Mouse (Mus musculus) forebrain, embryonic 14.5 days (tissue): ENCODE measurements around the gene Styxl1. TPM values are rescaled to one million over a fixed set of nuclear protein-coding genes. Genes with fewer than 3 reads are reported as not detected.
A peak's percentile ranks its signal among the peaks of the same experiment; 100 is the strongest.

Source experiments
- ATAC-seq: fragments of 200-750 bp; cut with Nextera tagmentation; 2 replicates; pipeline ENCODE4 v1.8.0; 2017; ENCODE audit warnings: mild to moderate bottlenecking, moderate library complexity
- DNase-seq: peaks from one replicate; pipeline ENCODE4 v3.0.0-alpha.2; 2015; ENCODE audit warnings: low spot score
- H3K27ac ChIP-seq: fragments of 300-500 bp; sonication (generic); 2 replicates; pipeline ENCODE4 v1.5.1; 2014; ENCODE audit warnings: low read depth, mild to moderate bottlenecking, control low read depth, low read length, moderate library complexity
- H3K27me3 ChIP-seq: fragments of 300-500 bp; sonication (generic); replicated peaks from 2 replicates; pipeline ENCODE4 v1.6.1; 2014; ENCODE audit warnings: low read length, control low read depth, mixed read lengths; ENCODE audit not compliant: control insufficient read depth, insufficient read depth
- H3K36me3 ChIP-seq: fragments of 300-500 bp; sonication (generic); 2 replicates; pipeline ENCODE4 v1.6.1; 2014; ENCODE audit warnings: low read length, control low read depth; ENCODE audit not compliant: control insufficient read depth, insufficient read depth
- H3K4me1 ChIP-seq: fragments of 300-500 bp; sonication (generic); 2 replicates; pipeline ENCODE4 v1.6.1; 2014; ENCODE audit warnings: antibody characterized with exemption, low read length, control low read depth; ENCODE audit not compliant: control insufficient read depth, insufficient read depth
- H3K4me2 ChIP-seq: fragments of 300-500 bp; sonication (generic); 2 replicates; pipeline ENCODE4 v1.6.1; 2014; ENCODE audit warnings: mild to moderate bottlenecking, control low read depth, low read length
- H3K4me3 ChIP-seq: fragments of 300-500 bp; sonication (generic); 2 replicates; pipeline ENCODE4 v1.5.1; 2014; ENCODE audit warnings: low read depth, low read length, control low read depth
- H3K9ac ChIP-seq: fragments of 300-500 bp; sonication (generic); 2 replicates; pipeline ENCODE4 v1.6.1; 2014; ENCODE audit warnings: mild to moderate bottlenecking, low read length, control low read depth, moderate library complexity
- H3K9me3 ChIP-seq: fragments of 300-500 bp; sonication (generic); replicated peaks from 2 replicates; pipeline ENCODE4 v1.6.1; 2016; ENCODE audit warnings: low read length, control low read depth, mixed read lengths; ENCODE audit not compliant: control insufficient read depth
- WGBS: fragments of 180-500 bp; shearing (Covaris S2); extraction: QIAGEN DNeasy Blood & Tissue Kit; methylation state at CpG from one replicate; pipeline ENCODE4 v1.1.7; 2014; 5-methylcytosine and 5-hydroxymethylcytosine counted together
- polyA plus RNA-seq: library from polyadenylated mRNA; unstranded; fragments of >200 nt; fragmentation: Nextera tagmentation; extraction: Ambion mirVana; gene quantifications from 2 replicates; pipeline ENCODE4 v1.2.1, GENCODE M21; 2014

Styxl1 gene
- polyA plus RNA-seq, 1 experiment from 2014 or later, result 0.52 TPM

DNA sequence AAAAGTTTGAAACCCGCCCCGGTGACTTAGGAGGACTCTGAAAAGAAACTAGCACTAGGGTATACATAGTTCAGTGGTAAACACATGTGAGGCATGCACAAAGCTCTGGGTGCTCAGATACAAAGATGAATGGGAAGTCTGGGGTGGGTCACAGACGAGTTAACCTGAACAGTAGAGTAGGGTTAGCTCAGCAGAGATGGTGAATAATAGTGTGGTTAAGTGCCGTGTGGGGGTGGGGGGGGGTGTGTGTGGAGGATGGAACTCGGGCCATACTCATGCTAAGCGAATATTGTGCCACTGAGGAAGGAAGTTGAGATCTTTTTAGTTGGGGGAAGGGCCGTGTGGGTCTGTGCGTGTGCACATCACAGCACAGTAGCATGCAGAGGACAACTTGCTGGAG is 2.1 kb upstream of the Styxl1 start:
- Histone ChIP-seq H3K9ac (peak overlapping the region; percentile 0), H3K36me3 (peaks cover 35% of the 10 kb centered on the region), H3K4me1 (peaks cover 15% of the 10 kb centered on the region), H3K9me3 (no peaks in the 10 kb centered on the region), H3K27ac (no peak overlapping the region), H3K4me3 (no peak overlapping the region), H3K27me3 (no peaks in the 10 kb centered on the region), H3K4me2 (peak overlapping the region; percentile 92; the same call in 1 of the 2 replicates)
- 82% methylated on average over 8 of the region's 8 CpGs for WGBS
- DNase-seq (no peak), ATAC-seq (no peak)

DNA sequence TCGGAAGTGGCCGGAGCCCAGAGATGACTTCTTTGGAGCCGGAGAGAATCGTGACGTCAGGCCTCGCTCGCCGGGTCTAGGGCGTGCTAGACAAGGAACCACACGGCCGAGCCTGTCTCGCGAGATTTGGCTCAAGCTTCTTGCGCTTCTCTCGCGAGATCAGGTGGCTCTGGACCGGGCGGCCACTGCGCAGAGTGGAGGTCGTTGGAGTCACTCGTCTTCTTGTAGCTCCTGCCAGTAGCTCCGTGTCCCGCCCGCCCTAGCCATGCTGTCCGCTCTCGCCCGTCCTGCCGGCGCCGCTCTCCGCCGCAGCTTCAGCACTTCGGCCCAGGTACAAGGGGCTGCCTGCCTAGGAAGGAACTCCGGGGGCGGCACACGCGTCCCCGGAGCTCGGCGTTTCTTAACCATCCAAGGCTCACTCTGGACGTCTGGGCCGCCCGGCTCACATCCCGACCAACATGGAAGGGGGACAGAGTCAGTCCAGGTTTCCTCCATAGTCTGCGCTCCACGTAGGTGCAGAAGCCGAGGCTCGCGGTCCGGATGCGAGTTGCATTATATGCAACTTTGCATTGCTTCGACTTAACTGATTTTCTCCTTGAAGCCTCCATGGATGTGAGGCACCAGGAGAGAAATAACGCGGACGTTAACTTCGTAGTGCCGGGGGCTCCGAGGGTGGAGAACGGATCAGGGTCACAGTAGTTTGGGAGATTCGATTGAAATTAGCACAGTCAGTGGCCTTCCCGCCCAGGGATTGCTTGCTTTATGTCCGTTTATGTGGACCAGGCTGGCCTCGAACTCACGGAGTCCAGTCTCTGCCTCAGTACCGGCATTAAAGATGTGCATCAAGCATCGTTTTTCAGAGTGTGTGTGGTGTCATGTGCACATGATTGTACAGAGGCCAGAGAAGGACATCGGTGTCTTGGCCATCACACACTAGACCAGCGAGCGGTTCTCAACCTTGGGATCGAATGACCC is 573 bp upstream of the Styxl1 start, which contains the start of gene Mdh2:
TSS of gene Mdh2 (plus strand) at position 10 of the 975 bp plus-strand sequence.
- Histone ChIP-seq H3K27ac (peak within 1 kb of the TSS; percentile 91), H3K27me3 (no peaks in the 10 kb centered on the region), H3K36me3 (peaks cover 19% of the 10 kb centered on the region), H3K9me3 (no peaks in the 10 kb centered on the region), H3K4me3 (peak within 1 kb of the TSS; percentile 94), H3K4me2 (peak within 1 kb of the TSS; percentile 92), H3K9ac (peak within 1 kb of the TSS; percentile 97), H3K4me1 (peaks cover 15% of the 10 kb centered on the region)
- WGBS, result 2% methylated on average over 70 of the region's 70 CpGs
- DNase-seq, result peak; percentile 100
- peak; percentile 98 for ATAC-seq

DNA sequence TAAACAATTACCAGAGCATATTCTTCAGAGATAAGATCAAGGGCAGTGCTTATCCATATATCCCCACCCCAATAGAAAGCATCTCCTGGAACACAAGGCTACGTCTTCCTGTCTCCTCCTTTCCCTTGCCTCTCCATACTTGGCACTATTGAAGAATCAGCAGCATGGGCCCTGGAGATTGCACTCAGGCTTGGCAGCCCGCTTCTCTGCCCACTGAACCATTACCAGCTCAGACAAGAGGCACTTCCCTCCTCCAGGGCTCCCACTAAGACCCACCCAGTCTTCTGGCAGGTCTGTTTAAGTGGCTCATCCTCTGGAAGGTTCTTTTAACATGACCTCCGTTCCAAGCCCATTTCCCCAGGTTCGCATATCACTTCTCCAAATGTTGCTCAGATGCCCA is 1.6 kb downstream of the Styxl1 start:
- H3K4me2 ChIP-seq, result no peak overlapping the region
- H3K4me1 ChIP-seq, result peaks cover 15% of the 10 kb centered on the region
- no peak for DNase-seq
- 77% methylated on average over 4 of the region's 4 CpGs for WGBS
- H3K9ac ChIP-seq, result 0 out of 2 replicates have a peak overlapping the region, but pooled peaks have one; percentile 0
- no peaks in the 10 kb centered on the region for H3K9me3 ChIP-seq
- ATAC-seq, result no peak
- 0 out of 2 replicates have a peak, but pooled peaks cover 1% of the 10 kb centered on the region for H3K36me3 ChIP-seq
- H3K27ac ChIP-seq, result no peak overlapping the region
- no peak overlapping the region for H3K4me3 ChIP-seq
- no peaks in the 10 kb centered on the region for H3K27me3 ChIP-seq

DNA sequence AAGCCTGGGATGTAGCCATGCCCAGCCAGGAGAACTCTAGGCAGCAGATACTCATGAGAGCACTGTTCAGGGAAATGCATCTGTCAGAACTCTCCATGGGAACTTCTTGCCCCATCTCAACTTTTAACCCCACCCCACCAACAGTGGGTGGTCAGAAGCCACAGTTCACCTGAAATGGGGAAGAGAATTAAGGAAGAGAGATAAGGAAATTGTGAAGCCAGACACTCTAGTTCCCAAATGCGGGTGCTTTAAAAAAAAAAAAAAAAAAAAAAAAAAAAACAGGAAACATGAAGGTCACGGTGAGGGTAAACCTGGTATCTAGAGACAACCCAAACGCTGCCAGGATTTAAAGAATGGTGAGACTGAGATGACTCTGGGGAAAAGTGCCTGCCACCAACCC is 5.7 kb downstream of the Styxl1 start:
- H3K4me1 ChIP-seq, result peaks cover 2% of the 10 kb centered on the region; the same call in 1 of the 2 replicates
- H3K4me3 ChIP-seq, result no peak overlapping the region
- H3K9ac ChIP-seq, result no peak overlapping the region
- H3K4me2 ChIP-seq, result no peak overlapping the region
- ATAC-seq (no peak), DNase-seq (no peak)
- 86% methylated on average over 3 of the region's 3 CpGs for WGBS
- no peaks in the 10 kb centered on the region for H3K9me3 ChIP-seq
- no peaks in the 10 kb centered on the region for H3K36me3 ChIP-seq
- H3K27ac ChIP-seq, result no peak overlapping the region
- H3K27me3 ChIP-seq, result no peaks in the 10 kb centered on the region

DNA sequence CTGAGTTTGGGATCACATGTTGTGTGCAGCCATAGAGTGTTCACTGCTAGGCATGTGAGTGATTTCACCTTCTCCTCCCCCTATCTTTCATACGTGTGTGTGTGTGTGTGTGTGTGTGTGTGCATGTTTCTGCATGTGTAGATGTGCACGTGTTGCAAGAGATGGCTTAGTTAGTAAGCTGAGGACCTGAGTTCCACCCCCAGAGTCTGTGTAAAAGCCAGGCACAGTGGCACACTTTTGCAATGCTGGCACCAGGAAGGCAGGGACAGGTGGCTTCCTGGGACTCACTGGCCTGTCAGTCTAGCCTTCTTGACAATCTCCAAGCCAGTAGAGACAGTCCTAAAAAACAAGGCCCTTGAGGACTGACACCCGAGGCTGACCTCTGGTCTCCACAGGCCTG is 13.2 kb downstream of the Styxl1 start:
- Histone ChIP-seq H3K4me3 (no peak overlapping the region), H3K27me3 (no peaks in the 10 kb centered on the region), H3K27ac (no peak overlapping the region), H3K4me1 (no peaks in the 10 kb centered on the region), H3K4me2 (no peak overlapping the region), H3K9me3 (no peaks in the 10 kb centered on the region), H3K36me3 (no peaks in the 10 kb centered on the region), H3K9ac (no peak overlapping the region)
- WGBS, result 77% methylated on average over 3 of the region's 3 CpGs
- no peak for ATAC-seq
- DNase-seq, result no peak

DNA sequence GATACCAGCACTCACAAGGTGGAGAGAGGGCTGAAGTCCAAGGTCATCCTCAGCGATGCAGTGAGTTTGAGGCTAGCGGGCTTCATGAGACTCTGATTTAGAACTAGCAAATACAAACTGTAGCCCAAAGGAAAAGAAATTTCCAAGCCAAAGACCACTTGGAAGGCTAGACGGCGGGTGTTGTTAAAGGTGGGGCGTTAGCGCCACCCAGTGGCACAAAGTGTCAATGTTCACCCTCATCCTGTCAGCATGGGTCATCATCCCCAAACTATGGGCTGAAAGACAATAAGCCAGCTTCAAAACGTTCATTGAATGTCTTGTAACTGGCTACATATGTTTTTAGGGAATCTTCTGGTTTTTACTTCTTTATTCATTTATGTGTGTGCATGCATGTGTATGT is 14.7 kb downstream of the Styxl1 start:
- H3K4me1 ChIP-seq, result no peaks in the 10 kb centered on the region
- no peaks in the 10 kb centered on the region for H3K9me3 ChIP-seq
- H3K9ac ChIP-seq, result no peak overlapping the region
- no peaks in the 10 kb centered on the region for H3K36me3 ChIP-seq
- no peaks in the 10 kb centered on the region for H3K27me3 ChIP-seq
- H3K27ac ChIP-seq, result no peak overlapping the region
- ATAC-seq, result 0 out of 2 replicates have a peak, but pooled peaks have one; percentile 23
- H3K4me3 ChIP-seq, result no peak overlapping the region
- peak; percentile 90 for DNase-seq
- 3% methylated on average over 7 of the region's 7 CpGs for WGBS
- no peak overlapping the region for H3K4me2 ChIP-seq

DNA sequence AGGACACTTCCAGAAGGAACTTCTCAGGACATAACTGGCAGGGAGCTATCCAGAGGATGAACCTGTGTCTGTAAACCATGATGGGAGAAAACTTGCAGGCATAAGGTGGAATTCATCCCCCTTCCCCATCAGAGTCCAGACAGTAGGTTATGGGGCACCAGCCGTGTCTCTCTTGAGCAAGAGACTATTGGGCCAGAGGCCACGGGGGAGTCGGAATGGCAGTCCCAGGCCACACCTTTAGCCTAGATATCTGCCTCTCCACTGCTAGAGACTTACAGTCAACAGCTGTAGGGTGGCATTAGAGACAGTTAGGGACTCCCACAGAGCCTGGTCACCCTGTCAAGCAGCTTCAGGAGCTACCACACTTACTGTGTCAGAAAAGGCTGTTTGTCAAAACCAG is 16.3 kb downstream of the Styxl1 start:
- WGBS, result 86% methylated on average over 3 of the region's 3 CpGs
- no peak overlapping the region for H3K4me2 ChIP-seq
- no peaks in the 10 kb centered on the region for H3K27me3 ChIP-seq
- H3K27ac ChIP-seq, result no peak overlapping the region
- H3K36me3 ChIP-seq, result no peaks in the 10 kb centered on the region
- H3K9me3 ChIP-seq, result no peaks in the 10 kb centered on the region
- no peak overlapping the region for H3K9ac ChIP-seq
- H3K4me3 ChIP-seq, result no peak overlapping the region
- no peak for DNase-seq
- no peaks in the 10 kb centered on the region for H3K4me1 ChIP-seq
- ATAC-seq, result no peak

DNA sequence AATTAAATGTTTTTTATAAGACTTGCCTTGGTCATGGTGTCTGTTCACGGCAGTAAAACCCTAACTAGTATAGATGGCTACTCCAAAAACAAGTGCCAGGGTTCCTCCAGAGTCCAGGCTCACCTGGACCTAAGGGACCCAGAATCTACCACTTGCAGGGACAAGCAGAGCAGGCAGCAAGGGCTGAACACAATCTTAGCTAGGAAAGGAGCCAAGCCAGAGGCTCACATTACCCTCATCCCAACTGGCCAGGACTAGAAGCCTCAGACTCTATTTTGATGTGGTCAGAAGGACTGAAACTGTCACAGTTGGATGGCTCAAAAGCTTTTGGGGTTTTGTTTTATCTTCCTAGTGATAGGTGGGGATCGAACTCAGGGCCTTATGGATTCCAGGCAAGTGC is 26.6 kb downstream of the Styxl1 start:
- DNase-seq, result no peak
- no peak overlapping the region for H3K4me3 ChIP-seq
- ATAC-seq, result no peak
- H3K36me3 ChIP-seq, result no peaks in the 10 kb centered on the region
- 78% methylated on average over 2 of the region's 2 CpGs for WGBS
- no peaks in the 10 kb centered on the region for H3K4me1 ChIP-seq
- H3K4me2 ChIP-seq, result no peak overlapping the region
- H3K27ac ChIP-seq, result no peak overlapping the region
- H3K27me3 ChIP-seq, result no peaks in the 10 kb centered on the region
- no peak overlapping the region for H3K9ac ChIP-seq
- H3K9me3 ChIP-seq, result no peaks in the 10 kb centered on the region

DNA sequence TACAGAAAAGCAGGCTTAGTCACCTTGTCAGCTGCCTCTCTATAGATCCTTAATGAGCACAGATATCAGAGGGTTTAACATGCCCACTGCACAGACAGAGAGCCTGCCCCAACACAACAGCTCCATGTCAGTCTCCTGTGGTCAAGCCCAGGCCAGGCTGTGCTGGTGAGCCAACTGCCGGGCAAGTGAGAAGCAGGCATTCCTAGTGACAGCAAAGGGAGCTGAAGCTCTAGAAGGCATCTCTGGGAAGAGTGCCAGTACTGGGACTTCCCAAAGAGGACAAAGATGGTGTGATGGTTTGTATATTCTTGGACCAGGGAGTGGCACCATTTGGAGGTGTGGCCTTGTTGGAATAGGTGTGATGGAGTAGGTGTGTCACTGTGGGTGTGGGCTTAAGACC is 27.1 kb downstream of the Styxl1 start:
- Histone ChIP-seq H3K27ac (no peak overlapping the region), H3K27me3 (no peaks in the 10 kb centered on the region), H3K4me1 (no peaks in the 10 kb centered on the region), H3K4me3 (no peak overlapping the region), H3K9ac (no peak overlapping the region), H3K36me3 (no peaks in the 10 kb centered on the region), H3K4me2 (no peak overlapping the region), H3K9me3 (no peaks in the 10 kb centered on the region)
- WGBS, result 80% methylated on average over 1 of the region's 1 CpGs
- ATAC-seq (no peak), DNase-seq (no peak)
